Mouse (Mus musculus) left cerebral cortex, postnatal 10 days (tissue): ENCODE data around the gene Hoxa3. TPM values are rescaled to one million over a fixed set of nuclear protein-coding genes. Genes with fewer than 3 reads are reported as not detected.

Source experiments
- DNase-seq, 2 experiments: peaks; one replicate each; pipeline ENCODE4 v3.0.0; 2021 to 2022; ENCODE audit warnings: low spot score in 2 of 2, mixed read lengths in 1 of 2; ENCODE audit errors: extremely low spot score in 1 of 2
- intact Hi-C: fragments of 180-260 bp; cut with DNase I; formaldehyde crosslinking; loops from one replicate; pipeline ENCODE4 v1.15.1; 2025
- total RNA-seq, 2 experiments: library from RNA; stranded (reverse); gene quantifications; 2 replicates each; pipeline ENCODE4 v1.2.3; 2021

Hoxa3 gene
- total RNA-seq, 2 experiments from 2014 or later = not detected

GRCm38 (mm10) chr6:52180213-52180710, 32.9 kb downstream of the Hoxa3 start:
- intact Hi-C loops = no loop called here
- no peak for DNase-seq

GRCm38 (mm10) chr6:52179690-52180089, 33.4 kb downstream of the Hoxa3 start:
- intact Hi-C loops = no loop called here
- DNase-seq = no peak

- no peak for DNase-seq
- intact Hi-C loops = no loop called here
Observed at GRCm38 (mm10) chr6:52178918-52179665, 34.0 kb downstream of the Hoxa3 start.

- DNase-seq = no peak
- intact Hi-C loops = no loop called here
Observed at GRCm38 (mm10) chr6:52177806-52178205, 35.3 kb downstream of the Hoxa3 start.

- intact Hi-C loops = no loop called here
- DNase-seq = no peak
Observed at GRCm38 (mm10) chr6:52177061-52177735, 35.9 kb downstream of the Hoxa3 start, which contains the start of gene 5730596B20Rik. 5730596B20Rik (plus strand) TSS chr6:52177498.

- intact Hi-C loops = no loop called here
- no peak for DNase-seq
Observed at GRCm38 (mm10) chr6:52176391-52176790, 36.7 kb downstream of the Hoxa3 start.

GRCm38 (mm10) chr6:52175864-52176263, 37.3 kb downstream of the Hoxa3 start:
- DNase-seq = no peak
- intact Hi-C loops = no loop called here

GRCm38 (mm10) chr6:52174968-52175751, 38.0 kb downstream of the Hoxa3 start:
- DNase-seq = no peak
- intact Hi-C loops = no loop called here

GRCm38 (mm10) chr6:52173648-52174047, 39.5 kb downstream of the Hoxa3 start:
- intact Hi-C loops = no loop called here
- no peak for DNase-seq

- DNase-seq = no peak
- intact Hi-C loops = no loop called here
Observed at GRCm38 (mm10) chr6:52172501-52172900, 40.6 kb downstream of the Hoxa3 start.

- DNase-seq = no peak
- intact Hi-C loops = no loop called here
Observed at GRCm38 (mm10) chr6:52171938-52172337, 41.2 kb downstream of the Hoxa3 start.

GRCm38 (mm10) chr6:52171331-52171730, 41.8 kb downstream of the Hoxa3 start:
- DNase-seq = no peak
- intact Hi-C loops = no loop called here

- no peak for DNase-seq
- intact Hi-C loops = no loop called here
Observed at GRCm38 (mm10) chr6:52170898-52171223, 42.3 kb downstream of the Hoxa3 start.

GRCm38 (mm10) chr6:52170166-52170897, 42.8 kb downstream of the Hoxa3 start:
- no peak for DNase-seq
- intact Hi-C loops = no loop called here

- intact Hi-C loops = loop anchor here (5.0 kb wide), 1 partner anchor 987 kb away; no protein-coding TSS in a partner anchor
- no peak for DNase-seq
Observed at GRCm38 (mm10) chr6:52169499-52170165, 43.5 kb downstream of the Hoxa3 start.

- no peak for DNase-seq
Observed at GRCm38 (mm10) chr6:52168191-52169055, 44.7 kb downstream of the Hoxa3 start.

GRCm38 (mm10) chr6:52167736-52168161, 45.4 kb downstream of the Hoxa3 start:
- intact Hi-C loops = loop anchor here (5.0 kb wide), 1 partner anchor 985 kb away; no protein-coding TSS in a partner anchor
- DNase-seq = no peak

More at GRCm38 (mm10) chr6:52168191-52169055, 44.7 kb downstream of the Hoxa3 start:
- intact Hi-C loops = loop anchor here (5.0 kb wide), 1 partner anchor 986 kb away; no protein-coding TSS in a partner anchor
